Comparison of ENCODE assay signal across 20 mouse cellular contexts in genomic region chr2:125785021-125785420, GRCm38 (mm10).
"Had no signal": no experiment of that assay in that cellular context is flagged by ENCODE, and none has a peak within 500 bp of the region (broad histone marks: within the 10 kb centered on the region; RNA-seq: fewer than 3 reads in every experiment).

No protein-coding gene starts in this region.

- H3K27me3 ChIP-seq: limb, embryonic 12.5 days; limb, embryonic 15.5 days; midbrain, embryonic 15.5 days; neural tube, embryonic 12.5 days; neural tube, embryonic 15.5 days; stomach, embryonic 15.5 days had no signal

- ATAC-seq: liver, postnatal 0 days; lung, postnatal 0 days; midbrain, embryonic 15.5 days had no signal

- H3K4me3 ChIP-seq: limb, embryonic 12.5 days; limb, embryonic 15.5 days; midbrain, embryonic 12.5 days; midbrain, embryonic 15.5 days; neural tube, embryonic 12.5 days; neural tube, embryonic 15.5 days; stomach, embryonic 15.5 days had no signal

- H3K9me3 ChIP-seq: limb, embryonic 12.5 days; limb, embryonic 15.5 days; midbrain, embryonic 12.5 days; midbrain, embryonic 15.5 days; neural tube, embryonic 12.5 days; neural tube, embryonic 15.5 days; stomach, embryonic 15.5 days had no signal

- DNase-seq: kidney, adult 18-20 months; left cerebral cortex, postnatal 4 days; liver, postnatal 0 days; lung, embryonic 14.5 days; right cerebral cortex, adult 18-20 months; right cerebral cortex, postnatal 14 days; right cerebral cortex, postnatal 4 days; spleen, adult 18-20 months; thymus, postnatal 25 days had no signal

- H3K27ac ChIP-seq: limb, embryonic 12.5 days; limb, embryonic 15.5 days; liver, embryonic 14.5 days; macrophage; midbrain, embryonic 12.5 days; midbrain, embryonic 15.5 days; neural tube, embryonic 12.5 days; neural tube, embryonic 15.5 days; stomach, embryonic 15.5 days had no signal

- H3K9ac ChIP-seq: limb, embryonic 12.5 days; limb, embryonic 15.5 days; liver, embryonic 14.5 days; liver, postnatal 0 days; lung, embryonic 14.5 days; midbrain, embryonic 12.5 days; midbrain, embryonic 15.5 days; neural tube, embryonic 12.5 days; neural tube, embryonic 15.5 days; stomach, embryonic 15.5 days had no signal

- H3K36me3 ChIP-seq: limb, embryonic 12.5 days; limb, embryonic 15.5 days; midbrain, embryonic 12.5 days; midbrain, embryonic 15.5 days; neural tube, embryonic 12.5 days; neural tube, embryonic 15.5 days; stomach, embryonic 15.5 days had no signal

- H3K4me2 ChIP-seq: limb, embryonic 12.5 days; limb, embryonic 15.5 days; liver, embryonic 11.5 days; lung, embryonic 14.5 days; midbrain, embryonic 12.5 days; midbrain, embryonic 15.5 days; neural tube, embryonic 12.5 days; neural tube, embryonic 15.5 days; stomach, embryonic 15.5 days had no signal
